ENCODE assay signal across 9 mouse cellular contexts in the genomic region with DNA sequence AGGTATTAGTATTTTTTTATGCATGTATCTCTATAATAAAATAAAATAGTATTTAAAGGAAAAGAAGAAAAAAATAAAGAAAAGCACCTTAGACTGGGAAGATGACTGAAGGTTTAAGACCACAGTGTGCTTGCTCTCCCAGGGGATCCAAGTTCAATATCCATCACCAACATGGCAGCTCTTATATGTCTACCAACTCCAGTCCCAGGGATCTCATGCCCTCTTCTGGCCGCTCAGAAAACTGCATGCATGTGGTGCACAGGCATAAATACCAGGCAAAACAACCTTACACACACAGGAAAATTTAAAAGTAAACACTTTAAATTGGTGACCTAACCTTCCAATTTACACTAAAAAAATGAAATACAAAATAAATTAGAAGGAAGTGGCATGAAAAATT.
DNase-seq lines count a peak whose midpoint lies in the region; ATAC-seq lines count a peak whose summit lies in the region.
"Had no signal": no experiment of that assay in that cellular context is flagged by ENCODE, and none has a peak within 500 bp of the region (broad histone marks: within the 10 kb centered on the region; RNA-seq: fewer than 3 reads in every experiment).

No protein-coding gene starts in this region.

- H3K4me2 ChIP-seq in neural tube, embryonic 15.5 days, result no peak overlapping the region
- H3K4me2 ChIP-seq: liver, embryonic 15.5 days had no signal

- H3K4me1 ChIP-seq in neural tube, embryonic 15.5 days, result no peaks in the 10 kb centered on the region
- H3K4me1 ChIP-seq: liver, embryonic 15.5 days had no signal

- H3K9ac ChIP-seq in neural tube, embryonic 15.5 days (replicated peaks), result no peak overlapping the region
- H3K9ac ChIP-seq: liver, embryonic 15.5 days had no signal

- H3K36me3 ChIP-seq in neural tube, embryonic 15.5 days, result no peaks in the 10 kb centered on the region
- H3K36me3 ChIP-seq: liver, embryonic 15.5 days had no signal

- no peak overlapping the region for H3K4me3 ChIP-seq in neural tube, embryonic 15.5 days (replicated peaks)
- H3K4me3 ChIP-seq: liver, embryonic 15.5 days had no signal

- no peaks in the 10 kb centered on the region for H3K27me3 ChIP-seq in neural tube, embryonic 15.5 days (replicated peaks)
- H3K27me3 ChIP-seq: liver, embryonic 15.5 days had no signal

- no peaks in the 10 kb centered on the region for H3K9me3 ChIP-seq in neural tube, embryonic 15.5 days (replicated peaks)
- H3K9me3 ChIP-seq: liver, embryonic 15.5 days had no signal

- H3K27ac ChIP-seq in neural tube, embryonic 15.5 days (replicated peaks), result no peak overlapping the region
- H3K27ac ChIP-seq: liver, embryonic 15.5 days had no signal

- 19% methylated on average over 1 of the region's 1 CpGs for WGBS in neural tube, embryonic 15.5 days

- ATAC-seq in frontal cortex, adult (ENCODE audit: low TSS enrichment), result no peak
- no peak for ATAC-seq in neural tube, embryonic 15.5 days (ENCODE audit: low FRiP score)
- no peak for ATAC-seq in megakaryocyte-erythroid progenitor cell, adult 5-6 weeks (replicated peaks; ENCODE audit: low FRiP score, low TSS enrichment, poor library complexity, severe bottlenecking)

- peak; percentile 4 to 17 for DNase-seq in frontal cortex, postnatal 10 days (ENCODE audit: low spot score in 2 of 2)
- peak; percentile 51 for DNase-seq in neural tube, embryonic 10.5 days (ENCODE audit: extremely low spot score, low spot score)
- peak; percentile 36 for DNase-seq in embryo, embryonic 11 days
- peak; percentile 2 for DNase-seq in left cerebral cortex, adult 11 months (ENCODE audit: low spot score)
- DNase-seq in heart, adult 18-20 months, result no peak

Comparison
In these comparisons a context has a peak if more than half of its experiments do, and no peak if none do; other contexts are left out.
1. DNase-seq: peak in frontal cortex, postnatal 10 days (2 of 2), neural tube, embryonic 10.5 days (single experiment), embryo, embryonic 11 days (single experiment) and left cerebral cortex, adult 11 months (single experiment); none in heart, adult 18-20 months (0 of 2).